Mouse (Mus musculus) urinary bladder, adult 18-20 months (tissue): Measurements from ENCODE around the gene Zdhhc7.
A peak's percentile ranks its signal among the peaks of the same experiment; 100 is the strongest.

ENCODE experiments used
- DNase-seq, 2 experiments: peaks; one replicate each; pipeline ENCODE4 v3.0.0; 2022; ENCODE audit warnings: low spot score in 2 of 2, mixed read lengths in 2 of 2

Zdhhc7 gene

GRCm38 (mm10) chr8:120071684-120072083 lies 29.6 kb downstream of the Zdhhc7 start:
- peak; percentile 71 to 80 for DNase-seq

DNA sequence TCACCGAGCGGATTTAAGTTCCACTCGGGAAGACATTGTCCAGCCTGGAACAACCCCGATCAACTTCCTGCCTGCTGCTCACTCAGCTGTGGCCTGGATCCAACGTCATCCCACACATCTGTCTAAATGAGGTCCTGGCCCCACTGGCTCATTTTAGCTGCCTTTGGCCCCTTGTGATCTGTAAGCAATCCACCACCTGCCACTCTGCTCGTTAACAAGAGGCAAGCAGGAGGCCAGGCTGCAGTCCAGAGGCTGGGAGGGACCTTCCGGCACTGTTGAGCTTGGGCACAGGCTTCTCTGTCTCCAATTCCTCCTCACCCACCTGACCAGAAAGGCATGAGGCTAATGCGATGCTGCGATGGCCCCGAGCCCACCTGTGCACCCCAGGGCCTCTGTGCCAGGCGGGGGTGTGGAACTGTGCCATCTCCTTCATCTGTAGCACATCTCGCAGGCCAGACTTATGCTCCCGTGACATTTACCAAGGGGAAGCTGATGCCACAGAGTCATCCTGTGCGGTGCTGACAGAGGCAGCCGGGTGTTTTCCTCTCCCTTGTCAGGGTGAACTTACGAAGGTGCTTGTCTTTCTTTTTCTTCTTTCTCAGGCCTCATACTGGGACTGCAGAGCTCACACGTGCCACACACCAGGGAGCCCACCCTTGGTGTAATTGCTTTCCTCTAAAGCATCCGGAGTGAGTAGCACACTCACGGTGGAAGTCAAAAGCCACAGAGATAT lies 33.2 kb downstream of the Zdhhc7 start:
- no peak for DNase-seq

DNA sequence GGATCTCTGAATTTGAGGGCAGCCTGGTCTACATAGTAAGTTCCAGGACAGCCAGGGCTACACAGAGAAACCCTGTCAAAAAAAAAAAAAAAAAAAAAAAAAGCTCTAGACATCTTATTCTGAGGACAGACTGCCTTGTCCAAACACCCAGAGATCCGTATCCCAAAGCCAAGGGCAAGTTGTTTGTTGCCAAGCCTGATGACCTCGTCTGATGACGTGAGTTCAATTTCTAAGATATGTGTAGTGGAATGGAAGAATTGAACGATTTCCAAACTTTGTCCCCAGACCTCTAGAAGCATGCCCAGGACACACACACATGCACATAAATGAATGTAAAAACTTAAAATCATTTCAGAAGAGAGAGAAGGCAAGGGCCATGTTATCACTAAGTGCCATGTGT lies 35.1 kb downstream of the Zdhhc7 start:
- no peak for DNase-seq

GRCm38 (mm10) chr8:120065611-120066010 lies 35.7 kb downstream of the Zdhhc7 start:
- DNase-seq: no peak

- DNase-seq: no peak
Measured at GRCm38 (mm10) chr8:120063326-120063725, 38.0 kb downstream of the Zdhhc7 start.

DNA sequence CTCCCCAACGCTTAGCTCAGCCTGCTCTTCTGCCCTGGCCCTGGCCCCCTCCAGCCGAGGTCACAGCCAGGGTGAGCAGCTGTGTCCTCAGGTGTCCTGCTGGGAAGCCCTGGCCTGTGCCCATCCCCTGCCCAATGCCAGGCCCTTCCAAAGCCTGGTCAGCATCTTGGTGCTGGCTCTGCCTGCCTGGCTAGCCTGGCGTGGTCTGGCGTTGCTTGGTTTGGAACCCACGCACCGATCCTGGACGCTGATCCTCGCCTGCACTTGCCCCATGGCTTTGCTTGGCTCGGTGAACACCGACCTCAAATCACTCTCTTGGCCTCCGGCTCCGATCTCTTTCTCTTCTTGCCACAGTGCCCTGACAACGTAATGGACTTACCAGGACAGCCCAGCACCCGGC lies 38.5 kb downstream of the Zdhhc7 start:
- no peak for DNase-seq

- DNase-seq: no peak
Measured at GRCm38 (mm10) chr8:120057078-120057477, 44.2 kb downstream of the Zdhhc7 start.

DNA sequence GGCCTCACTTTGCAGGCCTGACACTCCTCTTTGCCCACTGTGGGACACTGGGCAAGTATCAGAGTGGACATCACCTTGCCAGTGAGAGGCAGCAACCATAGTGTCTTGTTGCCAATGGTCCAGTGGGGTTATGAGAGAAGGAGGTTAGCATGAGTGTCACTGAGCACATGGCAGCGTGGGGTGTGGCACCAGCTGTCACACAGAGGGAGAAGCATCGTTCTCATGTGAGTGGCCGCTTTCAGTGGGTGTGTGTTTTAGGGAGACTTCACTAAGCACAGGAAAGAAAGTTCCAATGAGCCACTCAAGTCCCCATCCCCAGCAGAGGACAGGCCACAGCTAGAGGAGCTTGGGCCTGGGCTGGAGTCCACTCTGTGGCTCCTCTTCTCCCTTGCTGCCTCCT lies 46.4 kb downstream of the Zdhhc7 start:
- no peak for DNase-seq

DNA sequence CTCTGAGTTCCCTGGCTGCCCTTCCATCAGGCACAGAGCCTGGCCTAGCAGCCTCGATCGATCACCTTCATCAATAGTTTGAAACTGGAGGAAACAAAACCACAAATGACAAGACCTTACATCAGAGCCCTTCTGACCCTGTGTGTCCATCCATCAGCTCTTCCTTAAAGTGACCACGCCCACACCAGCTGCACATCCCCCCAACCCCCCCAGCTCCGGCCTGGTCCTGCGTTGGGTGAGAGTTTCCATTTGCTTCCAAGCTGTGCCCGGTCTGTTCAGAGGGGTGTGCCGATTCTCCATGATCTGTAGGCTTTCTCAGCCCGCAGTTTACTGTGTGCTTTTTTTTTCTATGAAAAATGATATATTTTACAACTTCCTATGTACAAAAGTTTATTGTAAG lies 49.0 kb downstream of the Zdhhc7 start:
- no peak for DNase-seq

- DNase-seq: no peak
Measured at GRCm38 (mm10) chr8:120051908-120052307, 49.4 kb downstream of the Zdhhc7 start.

DNA sequence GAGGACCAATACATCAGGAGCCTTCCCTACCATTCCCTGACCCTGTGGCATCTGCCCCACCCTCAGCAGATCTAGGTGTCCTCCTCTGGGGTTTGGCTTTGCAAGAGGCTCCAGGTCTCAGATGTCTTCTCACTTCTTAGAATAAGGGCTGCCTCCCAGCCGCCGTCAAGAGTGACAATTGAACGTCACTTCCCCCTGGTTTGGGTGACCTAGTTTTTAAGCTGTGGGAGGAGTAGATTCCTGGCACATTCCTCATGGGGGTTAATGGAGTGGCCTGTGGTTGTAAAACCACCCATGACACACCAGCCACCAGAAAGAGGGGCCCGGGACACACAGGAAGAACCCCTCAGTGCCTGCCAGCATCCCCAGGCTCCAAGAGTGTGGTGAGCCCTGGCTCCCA lies 50.3 kb downstream of the Zdhhc7 start:
- DNase-seq: no peak

DNA sequence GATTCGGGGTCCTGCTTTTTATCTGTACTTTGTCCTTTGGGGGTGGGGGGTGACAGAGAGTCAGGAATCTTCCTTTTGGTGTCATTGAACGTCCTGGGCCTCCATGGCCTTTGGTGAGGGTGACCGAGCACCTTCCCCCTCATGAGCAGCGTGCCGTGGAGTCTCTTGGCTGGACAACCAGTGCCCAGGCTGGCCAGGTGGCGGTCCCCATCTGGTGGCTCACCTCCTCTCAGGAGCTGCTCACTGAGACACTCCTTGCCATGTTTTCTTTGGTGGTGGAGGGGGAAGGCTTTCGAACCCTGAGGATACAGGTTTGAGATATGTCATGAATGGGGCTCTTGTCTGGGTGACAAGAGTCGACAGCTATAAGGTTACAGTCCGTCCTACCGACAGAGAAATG lies 50.9 kb downstream of the Zdhhc7 start:
- no peak for DNase-seq

GRCm38 (mm10) chr8:120049949-120050348 lies 51.3 kb downstream of the Zdhhc7 start:
- DNase-seq: no peak

DNA sequence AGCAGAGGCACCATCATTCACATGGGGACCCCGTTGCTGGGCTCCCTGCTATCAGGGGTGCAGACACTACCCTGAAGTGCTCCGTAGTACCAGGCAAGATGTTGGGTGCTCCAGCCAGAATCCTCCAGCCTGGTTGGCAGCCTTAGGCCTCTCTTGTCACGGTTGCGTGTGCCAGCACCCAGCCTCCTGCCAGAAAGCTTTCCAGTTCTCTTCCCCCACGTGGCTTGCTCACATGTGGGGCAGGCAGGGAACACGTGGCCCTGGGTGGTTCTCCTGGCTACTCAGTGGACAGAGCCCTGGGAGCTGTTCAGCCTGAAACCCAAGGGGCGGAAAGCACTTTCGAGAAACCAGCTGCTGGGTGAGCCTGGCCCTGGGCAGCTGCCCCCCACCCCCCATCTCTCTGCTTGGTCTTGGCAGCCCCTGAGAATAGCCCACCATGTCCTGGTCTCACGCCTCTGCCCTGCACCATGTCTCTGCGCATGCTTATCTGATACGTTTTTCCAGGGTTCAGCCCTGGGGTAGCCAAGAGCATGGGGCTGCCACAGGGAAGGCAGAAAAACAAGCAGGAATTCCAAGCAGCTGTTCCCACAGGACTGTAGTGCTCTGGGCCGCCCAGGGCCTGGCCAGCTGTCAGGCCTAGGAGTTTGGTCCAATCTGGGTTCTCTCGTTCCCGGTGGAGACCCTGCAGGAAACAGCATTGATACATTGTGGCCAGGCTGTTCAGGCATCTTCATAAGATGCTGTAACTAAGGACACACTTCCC lies 54.8 kb downstream of the Zdhhc7 start:
- DNase-seq: peak; percentile 39 to 85

DNA sequence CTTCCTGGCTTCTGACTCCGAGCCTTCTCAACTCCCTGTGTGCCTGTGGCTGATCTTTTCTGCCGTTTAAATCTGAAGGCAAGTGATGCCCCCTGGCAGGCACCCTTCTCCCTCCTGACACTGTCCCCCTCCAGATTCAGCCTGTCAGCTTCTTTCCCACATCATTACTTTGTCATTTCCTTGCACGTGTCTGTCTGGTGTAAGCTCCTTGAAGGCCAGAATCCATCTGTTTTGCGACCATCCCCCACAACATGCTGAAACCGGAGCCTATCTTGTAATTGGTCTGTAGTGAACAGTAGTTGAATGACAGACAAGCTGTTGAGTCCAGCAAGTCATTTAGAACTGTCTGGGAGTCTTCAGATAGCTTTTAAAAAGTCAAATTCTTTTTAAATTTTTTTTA lies 55.8 kb downstream of the Zdhhc7 start:
- DNase-seq: no peak

DNA sequence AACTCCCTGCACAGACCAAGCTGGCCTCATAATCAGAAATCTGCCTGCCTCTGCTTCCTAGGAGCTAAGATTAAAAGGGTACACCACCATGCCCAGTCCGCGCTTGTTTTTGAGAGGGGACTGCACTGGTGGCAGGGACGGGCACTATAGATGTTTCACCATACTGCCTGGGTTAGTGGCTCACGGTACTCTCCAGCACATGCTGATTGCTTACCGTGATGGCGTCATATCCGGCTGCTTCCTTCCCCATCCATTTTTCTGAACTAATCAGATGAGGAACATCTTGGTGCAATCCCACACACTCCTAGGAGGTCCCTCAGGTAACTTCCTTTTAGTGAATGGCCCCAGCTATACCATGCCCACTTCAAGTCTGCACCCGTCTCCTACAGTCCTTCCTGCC lies 56.4 kb downstream of the Zdhhc7 start:
- DNase-seq: no peak

DNA sequence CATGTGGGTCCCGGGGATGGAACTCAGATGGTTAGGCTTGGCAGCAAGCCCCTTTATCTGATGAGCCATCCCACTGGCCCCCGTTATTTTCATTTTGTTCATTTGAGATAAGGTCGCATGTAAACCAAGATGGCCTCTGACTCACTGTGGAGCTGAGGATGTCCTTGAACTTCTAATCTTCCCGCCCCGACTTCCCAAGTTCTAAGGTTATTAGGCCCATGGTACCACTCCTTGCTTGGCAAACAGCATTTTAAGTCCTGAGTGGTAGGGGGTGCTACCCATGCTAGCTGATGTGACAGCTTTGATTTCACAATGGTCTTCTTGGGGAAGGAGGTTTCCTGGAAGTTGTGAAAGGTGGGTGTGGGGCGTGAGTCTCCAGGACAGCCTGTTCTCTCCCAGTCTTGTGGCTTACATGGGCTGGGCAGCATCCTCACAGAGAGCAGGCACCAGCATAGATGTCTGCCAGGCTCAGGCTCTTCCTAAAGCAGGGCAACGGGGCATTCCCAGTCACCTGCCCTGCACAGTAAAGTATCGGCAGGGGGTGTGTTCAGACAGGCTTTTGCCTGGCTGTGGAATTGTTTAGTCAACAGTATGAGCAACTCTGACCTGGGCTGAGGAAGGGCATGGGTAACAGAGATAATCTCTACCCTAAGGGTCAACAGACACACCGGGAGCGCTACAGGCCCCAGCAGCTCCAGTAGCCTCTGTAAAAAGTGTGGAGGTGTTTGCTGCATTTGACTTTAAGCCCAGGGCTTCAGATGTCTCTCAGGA lies 58.6 kb downstream of the Zdhhc7 start:
- DNase-seq: peak; percentile 24 to 34

GRCm38 (mm10) chr8:120040861-120041260 lies 60.4 kb downstream of the Zdhhc7 start:
- no peak for DNase-seq

DNA sequence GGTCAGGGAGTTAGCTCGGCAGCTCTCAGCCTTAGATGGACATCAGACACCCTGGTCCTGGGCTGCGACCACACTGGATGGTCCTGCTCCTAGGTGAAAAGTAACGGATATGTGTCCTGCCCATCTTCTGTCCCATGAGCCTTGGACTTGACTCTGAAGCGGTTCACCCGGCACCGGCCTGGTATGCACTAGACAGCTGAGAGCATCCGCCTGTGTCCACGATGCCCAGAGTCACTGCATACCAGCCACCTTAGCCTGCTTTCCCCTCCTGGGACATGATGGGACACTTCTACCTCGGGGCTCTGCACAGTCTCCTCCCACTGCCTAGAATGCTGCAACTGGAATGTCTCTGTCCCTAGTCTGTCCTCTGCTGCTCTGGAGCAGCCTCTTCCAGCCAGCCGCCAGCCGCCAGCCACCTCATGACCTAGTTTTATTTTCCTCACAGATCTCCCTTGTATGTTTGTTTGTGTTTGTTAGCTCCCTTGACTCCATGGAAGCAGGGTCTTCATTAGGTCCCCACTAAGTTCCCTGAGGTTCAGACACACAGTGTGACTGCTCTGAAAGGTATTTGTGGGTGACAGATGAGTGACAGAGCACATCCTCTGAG lies 61.9 kb downstream of the Zdhhc7 start:
- DNase-seq: no peak

DNA sequence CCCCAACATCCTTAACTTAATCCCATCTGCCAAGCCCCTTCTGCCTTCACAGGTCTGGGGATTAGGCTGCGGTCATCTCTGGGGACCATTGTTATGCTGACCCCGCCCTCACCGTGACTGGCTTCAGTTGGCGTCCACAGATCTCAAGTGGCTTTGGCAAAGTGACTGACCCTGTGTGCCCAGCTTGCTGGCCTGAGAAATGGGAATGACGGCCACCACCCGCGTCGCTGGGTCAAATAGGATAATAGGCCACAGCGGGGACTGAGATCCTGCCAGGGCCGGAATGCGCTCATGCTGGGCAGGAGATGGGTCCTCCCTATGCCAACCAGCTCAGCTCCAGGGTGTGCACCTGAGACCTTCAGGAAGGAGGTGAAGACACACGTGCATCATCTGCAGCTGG lies 62.5 kb downstream of the Zdhhc7 start:
- DNase-seq: no peak

DNA sequence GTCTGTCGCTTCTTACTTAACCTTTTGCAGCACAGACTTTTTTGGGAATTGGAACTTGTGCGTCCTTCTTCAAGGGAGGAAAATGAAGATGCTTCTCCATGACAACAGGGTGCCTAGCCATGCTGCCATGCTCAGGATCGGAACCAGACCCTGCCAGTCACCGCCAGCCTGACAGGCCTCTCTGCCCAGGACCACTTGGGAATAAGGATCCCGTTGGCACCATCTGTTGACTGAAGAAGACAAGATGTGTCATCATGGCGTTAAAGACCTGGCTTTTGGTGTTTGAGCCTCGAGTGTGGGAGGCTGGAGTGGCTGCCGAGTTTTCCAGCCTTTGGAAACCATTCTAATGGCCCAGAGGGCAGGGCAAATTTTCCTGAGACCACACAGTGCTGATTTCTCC lies 63.7 kb downstream of the Zdhhc7 start:
- no peak for DNase-seq

- DNase-seq: no peak
Measured at GRCm38 (mm10) chr8:120037199-120037598, 64.1 kb downstream of the Zdhhc7 start.
